Mouse (Mus musculus) heart, adult 2 months (tissue): ENCODE results near the gene Mettl5. TPM values are rescaled to one million over a fixed set of nuclear protein-coding genes. Genes with fewer than 3 reads are reported as not detected.
A peak's percentile ranks its signal among the peaks of the same experiment; 100 is the strongest.

Source experiments
- DNase-seq, 2 experiments: peaks; one replicate each; pipeline ENCODE4 v3.0.0; 2021
- H3K27ac ChIP-seq: fragments of 200-600 bp; 2 replicates; pipeline ENCODE4 v1.8.1; 2022
- H3K27me3 ChIP-seq: fragments of 200-500 bp; 2 replicates; pipeline ENCODE4 v1.6.1; 2012; ENCODE audit warnings: mild to moderate bottlenecking, low read length, inconsistent platforms, mixed read lengths; ENCODE audit not compliant: control insufficient read depth, insufficient read depth
- H3K36me3 ChIP-seq: fragments of 200-500 bp; 2 replicates; pipeline ENCODE4 v1.6.1; 2012; ENCODE audit warnings: low read length, inconsistent platforms; ENCODE audit not compliant: control insufficient read depth, insufficient read depth
- H3K4me1 ChIP-seq: fragments of 200-500 bp; 2 replicates; pipeline ENCODE4 v1.6.1; 2011; ENCODE audit warnings: low read length; ENCODE audit not compliant: control insufficient read depth, insufficient read depth
- H3K4me3 ChIP-seq: fragments of 200-600 bp; 2 replicates; pipeline ENCODE4 v1.8.1; 2022
- H3K79me2 ChIP-seq: fragments of 200-500 bp; replicated peaks from 2 replicates; pipeline ENCODE4 v1.6.1; 2012; ENCODE audit warnings: mild to moderate bottlenecking, inconsistent platforms, low read length, moderate library complexity, mixed read lengths; ENCODE audit not compliant: control insufficient read depth, insufficient read depth
- H3K9ac ChIP-seq: fragments of 200-500 bp; 2 replicates; pipeline ENCODE4 v1.6.1; 2012; ENCODE audit warnings: low read depth, mild to moderate bottlenecking, control low read depth, inconsistent platforms, low read length, mixed read lengths
- CTCF ChIP-seq: fragments of 200-600 bp; IDR thresholded peaks from 2 replicates; pipeline ENCODE4 v1.8.1; 2022; ENCODE audit warnings: antibody characterized with exemption, mild to moderate bottlenecking, moderate library complexity
- EP300 ChIP-seq: fragments of 200-500 bp; IDR thresholded peaks from 2 replicates; pipeline ENCODE4 v1.6.1; 2011; ENCODE audit warnings: low read depth, low read length, control low read depth; ENCODE audit not compliant: insufficient read depth
- POLR2A ChIP-seq: fragments of 200-500 bp; IDR thresholded peaks from 2 replicates; pipeline ENCODE4 v1.6.1; 2011; ENCODE audit warnings: mild to moderate bottlenecking, low read depth, low read length, control low read depth; ENCODE audit not compliant: insufficient read depth
- whole genome bisulfite sequencing: fragments of 180-500 bp; shearing (Covaris S2); methylation state at CpG from one replicate; pipeline ENCODE4 v1.1.7; 2018; 5-methylcytosine and 5-hydroxymethylcytosine counted together
- intact Hi-C: fragments of 180-260 bp; cut with DNase I; formaldehyde crosslinking; loops from one replicate; pipeline ENCODE4 v1.15.1; 2025
- polyA plus RNA-seq: library from polyadenylated mRNA; depleted of rRNA; stranded (reverse); fragments of >200 nt; gene quantifications from 2 replicates; pipeline ENCODE4 v1.2.3, GENCODE M21; 2012
- total RNA-seq, 2 experiments: library from RNA; stranded (reverse); gene quantifications; 2 replicates each; pipeline ENCODE4 v1.2.3; 2021

Gene Mettl5
- total and polyA plus RNA-seq, 3 experiments, result 7.2 to 24.9 (median 20.4) TPM

- no peak for DNase-seq
- TF ChIP-seq CTCF (no peak), EP300 (no peak), POLR2A (no peak)
- Histone ChIP-seq H3K4me1 (peaks cover 1% of the 10 kb centered on the region; the same call in 1 of the 2 replicates), H3K36me3 (no peaks in the 10 kb centered on the region), H3K27me3 (no peaks in the 10 kb centered on the region), H3K79me2 (peaks cover 3% of the 10 kb centered on the region; the same call in 1 of the 2 replicates), H3K9ac (no peak overlapping the region), H3K4me3 (no peak overlapping the region), H3K27ac (no peak overlapping the region)
- intact Hi-C loops, result no loop called here
- 52% methylated on average over 1 of the region's 1 CpGs for WGBS
Measured at GRCm38 (mm10) chr2:69893145-69893544, 7.7 kb upstream of the Mettl5 start.

DNA sequence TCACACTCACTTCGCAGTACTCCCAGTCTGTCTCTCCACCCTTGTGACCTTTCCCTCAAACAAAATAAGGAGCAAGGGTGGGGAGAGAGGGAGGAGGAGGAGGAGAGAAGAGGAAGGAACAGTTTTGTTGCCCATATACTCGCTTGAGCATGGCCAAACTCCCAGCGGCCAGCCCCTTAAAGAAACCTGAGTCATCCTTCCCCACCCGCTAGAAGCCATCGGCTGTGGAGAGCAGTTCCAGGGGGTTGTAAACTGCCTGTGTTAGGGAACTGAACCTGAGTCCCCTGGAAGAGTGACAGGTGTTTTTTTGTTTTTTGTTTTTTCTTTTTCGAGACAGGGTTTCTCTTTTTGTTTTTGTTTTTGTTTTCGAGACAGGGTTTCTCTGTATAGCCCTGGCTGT, 5.4 kb upstream of the Mettl5 start:
- intact Hi-C loops, result no loop called here
- DNase-seq, result no peak
- H3K79me2 ChIP-seq, result no peaks in the 10 kb centered on the region
- peaks cover 2% of the 10 kb centered on the region; the same call in 1 of the 2 replicates for H3K4me1 ChIP-seq
- H3K4me3 ChIP-seq, result no peak overlapping the region
- no peak for TF ChIP-seq EP300
- no peak for TF ChIP-seq POLR2A
- no peak for TF ChIP-seq CTCF
- no peak overlapping the region for H3K27ac ChIP-seq
- H3K36me3 ChIP-seq, result peaks cover 2% of the 10 kb centered on the region; the same call in 1 of the 2 replicates
- no peak overlapping the region for H3K9ac ChIP-seq
- 52% methylated on average over 7 of the region's 7 CpGs for WGBS
- no peaks in the 10 kb centered on the region for H3K27me3 ChIP-seq

GRCm38 (mm10) chr2:69888957-69889356, 3.5 kb upstream of the Mettl5 start:
- TF ChIP-seq CTCF, result no peak
- no peak for TF ChIP-seq POLR2A
- TF ChIP-seq EP300, result no peak
- no peak overlapping the region for H3K4me3 ChIP-seq
- peaks cover 2% of the 10 kb centered on the region; the same call in 1 of the 2 replicates for H3K4me1 ChIP-seq
- no peaks in the 10 kb centered on the region; the same call in 1 of the 2 replicates for H3K79me2 ChIP-seq
- no peaks in the 10 kb centered on the region for H3K27me3 ChIP-seq
- no peak for DNase-seq
- 53% methylated on average over 2 of the region's 2 CpGs for WGBS
- no peak overlapping the region for H3K9ac ChIP-seq
- no peak overlapping the region for H3K27ac ChIP-seq
- intact Hi-C loops, result no loop called here
- H3K36me3 ChIP-seq, result peaks cover 2% of the 10 kb centered on the region; the same call in 1 of the 2 replicates

GRCm38 (mm10) chr2:69885050-69885449, 365 bp downstream of the Mettl5 start:
- peaks cover 2% of the 10 kb centered on the region; the same call in 1 of the 2 replicates for H3K36me3 ChIP-seq
- H3K27ac ChIP-seq, result peak overlapping the region; percentile 82
- WGBS, result 4% methylated on average over 12 of the region's 12 CpGs
- peaks cover 2% of the 10 kb centered on the region; the same call in 1 of the 2 replicates for H3K4me1 ChIP-seq
- intact Hi-C loops, result loop anchor here (1.0 kb wide), 2 partner anchors 12 to 24 kb away; partner anchors contain the start of genes Ssb and Ubr3
- H3K9ac ChIP-seq, result peak overlapping the region; percentile 85
- TF ChIP-seq CTCF (no peak), POLR2A (no peak), EP300 (no peak)
- peak overlapping the region; percentile 88 for H3K4me3 ChIP-seq
- H3K27me3 ChIP-seq, result no peaks in the 10 kb centered on the region
- H3K79me2 ChIP-seq, result no peaks in the 10 kb centered on the region; the same call in 1 of the 2 replicates
- no peak for DNase-seq

GRCm38 (mm10) chr2:69884581-69884980, 834 bp downstream of the Mettl5 start:
- DNase-seq, result no peak
- peak overlapping the region; percentile 88 for H3K4me3 ChIP-seq
- H3K36me3 ChIP-seq, result peaks cover 2% of the 10 kb centered on the region; the same call in 1 of the 2 replicates
- 36% methylated on average over 6 of the region's 6 CpGs for WGBS
- peaks cover 2% of the 10 kb centered on the region; the same call in 1 of the 2 replicates for H3K4me1 ChIP-seq
- H3K79me2 ChIP-seq, result no peaks in the 10 kb centered on the region; the same call in 1 of the 2 replicates
- intact Hi-C loops, result no loop called here
- TF ChIP-seq POLR2A (no peak), EP300 (no peak), CTCF (no peak)
- no peak overlapping the region; the same call in 1 of the 2 replicates for H3K9ac ChIP-seq
- H3K27ac ChIP-seq, result no peak overlapping the region; the same call in 1 of the 2 replicates
- no peaks in the 10 kb centered on the region for H3K27me3 ChIP-seq

DNA sequence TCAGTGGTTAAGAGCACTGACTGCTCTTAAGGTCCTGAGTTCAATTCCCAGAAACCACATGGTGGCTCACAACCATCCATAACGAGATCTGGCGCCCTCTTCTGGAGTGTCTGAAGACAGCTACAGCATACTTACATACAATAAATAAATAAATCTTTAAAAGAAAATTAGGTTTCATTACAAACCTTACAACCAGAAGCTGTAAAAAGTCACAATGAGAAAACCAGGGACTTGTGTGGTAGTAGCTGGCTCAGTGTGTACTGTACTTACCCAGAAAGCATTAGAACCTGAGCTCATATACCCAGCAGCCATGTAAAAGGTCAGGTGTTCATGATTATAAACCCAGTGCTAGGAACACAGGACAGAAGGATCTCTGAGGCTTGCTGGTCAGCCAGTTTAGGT, 1.4 kb downstream of the Mettl5 start:
- no peak overlapping the region for H3K9ac ChIP-seq
- intact Hi-C loops, result no loop called here
- DNase-seq, result no peak
- H3K27ac ChIP-seq, result no peak overlapping the region
- H3K27me3 ChIP-seq, result no peaks in the 10 kb centered on the region
- peak; percentile 55 for TF ChIP-seq CTCF
- no peak for TF ChIP-seq POLR2A
- no peak for TF ChIP-seq EP300
- H3K4me1 ChIP-seq, result peaks cover 2% of the 10 kb centered on the region; the same call in 1 of the 2 replicates
- peaks cover 2% of the 10 kb centered on the region; the same call in 1 of the 2 replicates for H3K36me3 ChIP-seq
- H3K79me2 ChIP-seq, result no peaks in the 10 kb centered on the region; the same call in 1 of the 2 replicates
- 61% methylated on average over 2 of the region's 2 CpGs for WGBS
- no peak overlapping the region for H3K4me3 ChIP-seq
